Mouse (Mus musculus) E14TG2a.4 (cell line): ENCODE data around the gene Fbxo39.

Experiments used
- CTCF ChIP-seq: conservative IDR thresholded peaks from 2 replicates; pipeline ENCODE4 v1.5.1; 2014; ENCODE audit warnings: low read length
- POU5F1 ChIP-seq: IDR thresholded peaks from 2 replicates; pipeline ENCODE4 v1.6.1; 2014; ENCODE audit warnings: low read length, borderline replicate concordance

DNA sequence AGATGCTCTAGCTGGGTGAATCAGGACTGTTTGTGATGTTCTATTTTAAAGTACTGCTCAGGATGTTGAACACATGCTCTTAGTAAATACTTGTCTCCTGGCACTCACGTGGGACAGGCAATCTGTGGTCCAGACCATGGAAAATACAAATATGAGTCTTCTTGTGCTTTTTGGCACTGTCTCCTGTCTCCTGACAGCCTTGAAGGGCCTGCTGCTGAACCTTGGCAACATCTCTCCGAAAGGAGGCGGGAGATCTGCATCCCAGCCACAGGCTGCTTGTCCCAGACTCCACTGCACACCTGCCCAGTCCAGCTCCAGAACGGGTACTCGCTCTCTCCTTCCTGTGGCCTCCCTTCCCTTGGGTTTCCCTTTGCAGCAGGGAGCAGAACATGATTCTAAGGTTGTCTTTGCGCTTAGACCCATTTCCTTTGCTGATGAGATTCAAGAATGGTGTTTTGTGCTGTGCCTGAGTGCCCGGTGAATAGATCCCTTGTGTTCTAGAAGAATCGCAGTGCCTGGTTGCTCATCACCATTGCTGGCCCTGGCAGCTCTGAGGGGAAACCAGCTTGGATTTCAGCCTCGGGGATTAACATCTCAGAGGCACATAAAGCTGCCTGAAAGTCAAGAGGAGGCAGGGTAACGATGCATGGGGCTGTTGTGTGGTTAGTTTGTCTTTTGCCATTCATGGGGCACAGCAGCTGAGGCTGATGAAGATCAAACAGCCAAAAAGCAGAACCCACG, 53.9 kb downstream of the Fbxo39 start:
- TF ChIP-seq CTCF (no peak), POU5F1 (no peak)
